Mouse (Mus musculus) liver, embryonic 11.5 days (tissue): ENCODE measurements around the gene Rexo2. TPM values are rescaled to one million over a fixed set of nuclear protein-coding genes. Genes with fewer than 3 reads are reported as not detected.
"Not testable (repeated sequence)": the region's sequence is repeated elsewhere in the genome, so short reads cannot be mapped to it uniquely, and the experiment has no call there.

Experiments
- ATAC-seq: fragments of 200-750 bp; cut with Nextera tagmentation; replicated peaks from 2 replicates; pipeline ENCODE4 v1.8.0; 2017; ENCODE audit warnings: moderate number of reproducible peaks, mild to moderate bottlenecking, moderate TSS enrichment, moderate library complexity; ENCODE audit not compliant: low FRiP score
- DNase-seq: peaks from one replicate; pipeline ENCODE4 v3.0.0-alpha.2; 2017; ENCODE audit warnings: low spot score
- H3K27ac ChIP-seq: fragments of 300-500 bp; sonication (generic); 2 replicates; pipeline ENCODE4 v1.5.1; 2014; ENCODE audit warnings: mild to moderate bottlenecking, low read depth, low read length, control low read depth
- H3K27me3 ChIP-seq: fragments of 300-500 bp; sonication (generic); replicated peaks from 2 replicates; pipeline ENCODE4 v1.6.1; 2014; ENCODE audit warnings: low read length, mixed read lengths; ENCODE audit not compliant: control insufficient read depth, insufficient read depth
- H3K36me3 ChIP-seq: fragments of 300-500 bp; sonication (generic); 2 replicates; pipeline ENCODE4 v1.6.1; 2014; ENCODE audit warnings: mild to moderate bottlenecking, low read length, moderate library complexity, mixed read lengths; ENCODE audit not compliant: control insufficient read depth, insufficient read depth
- H3K4me1 ChIP-seq: fragments of 300-500 bp; sonication (generic); replicated peaks from 2 replicates; pipeline ENCODE4 v1.6.1; 2014; ENCODE audit warnings: low read length, mixed read lengths; ENCODE audit not compliant: control insufficient read depth, insufficient read depth
- H3K4me2 ChIP-seq: fragments of 300-500 bp; sonication (generic); 2 replicates; pipeline ENCODE4 v1.6.1; 2014; ENCODE audit warnings: mild to moderate bottlenecking, control low read depth, moderate library complexity
- H3K4me3 ChIP-seq: fragments of 300-500 bp; sonication (generic); 2 replicates; pipeline ENCODE4 v1.5.1; 2014; ENCODE audit warnings: low read depth, low read length, control low read depth
- H3K9ac ChIP-seq: fragments of 300-500 bp; sonication (generic); 2 replicates; pipeline ENCODE4 v1.6.1; 2014; ENCODE audit warnings: low read depth, low read length, control low read depth
- H3K9me3 ChIP-seq: fragments of 300-500 bp; sonication (generic); 2 replicates; pipeline ENCODE4 v1.6.1; 2016; ENCODE audit warnings: low read length, inconsistent platforms, mixed read lengths; ENCODE audit not compliant: control insufficient read depth
- WGBS: fragments of 180-500 bp; shearing (Covaris S2); extraction: QIAGEN DNeasy Blood & Tissue Kit; methylation state at CpG from one replicate; pipeline ENCODE4 v1.1.7; 2014; 5-methylcytosine and 5-hydroxymethylcytosine counted together
- polyA plus RNA-seq: library from polyadenylated mRNA; unstranded; fragments of >200 nt; fragmentation: Nextera tagmentation; extraction: Ambion mirVana; gene quantifications from 2 replicates; pipeline ENCODE4 v1.2.1, GENCODE M21; 2014

The Rexo2 gene
- polyA plus RNA-seq, 1 experiment from 2014 or later = 173 TPM

DNA sequence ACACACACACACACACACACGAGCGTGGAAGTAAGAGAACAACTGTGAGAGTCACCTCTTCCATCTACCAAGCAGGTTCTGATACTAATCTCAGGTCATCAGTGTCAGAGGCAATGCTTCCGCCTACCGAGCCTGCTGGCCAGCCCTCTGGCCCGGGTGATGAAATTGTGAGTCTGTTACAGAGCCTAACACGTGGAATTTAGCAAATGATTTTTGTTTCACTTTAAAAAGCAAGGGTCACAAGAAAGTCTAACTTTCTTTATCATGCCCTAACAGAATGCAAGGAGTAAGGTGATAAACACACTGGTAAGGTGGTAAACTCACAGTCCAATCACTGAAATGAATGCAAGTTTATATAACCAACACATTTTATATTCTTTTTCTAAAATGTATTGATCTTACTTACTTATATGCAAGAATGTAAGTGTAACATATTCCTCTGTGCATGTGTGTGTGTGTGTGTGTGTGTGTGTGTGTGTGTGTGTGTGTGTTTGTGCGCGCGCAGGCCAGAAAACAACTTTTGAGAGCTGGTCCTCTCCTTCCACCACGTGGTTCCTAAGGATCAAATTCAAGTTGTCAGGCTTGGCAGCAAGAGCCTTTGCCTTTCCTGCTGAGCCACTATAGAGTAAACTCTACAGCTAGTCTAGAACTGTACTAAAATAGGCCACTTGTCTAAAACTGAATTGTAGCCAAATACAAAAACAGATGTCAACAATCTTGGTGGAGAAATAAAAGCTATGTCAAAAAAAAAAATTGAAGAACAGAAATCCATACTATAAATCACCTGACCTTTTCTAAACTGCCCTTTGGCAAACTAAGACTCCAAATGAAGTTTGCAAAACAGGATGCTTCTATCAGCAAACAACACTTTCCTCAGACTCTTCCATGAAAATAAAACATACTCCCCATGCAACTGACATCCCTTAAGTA lies 3.9 kb downstream of the Rexo2 start:
- 82% methylated on average over 10 of the region's 10 CpGs for WGBS
- H3K27me3 ChIP-seq = no peaks in the 10 kb centered on the region
- DNase-seq (no peak), ATAC-seq (no peak)
- no peak overlapping the region for H3K4me3 ChIP-seq
- peaks cover 6% of the 10 kb centered on the region; the same call in 1 of the 2 replicates for H3K36me3 ChIP-seq
- no peak overlapping the region for H3K27ac ChIP-seq
- peaks cover 2% of the 10 kb centered on the region; the same call in 1 of the 2 replicates for H3K4me1 ChIP-seq
- H3K9me3 ChIP-seq = no peaks in the 10 kb centered on the region
- H3K9ac ChIP-seq = no peak overlapping the region
- H3K4me2 ChIP-seq = no peak overlapping the region

GRCm38 (mm10) chr9:48474367-48474766 lies 6.1 kb downstream of the Rexo2 start:
- H3K4me1 ChIP-seq = no peaks in the 10 kb centered on the region
- H3K36me3 ChIP-seq = peaks cover 6% of the 10 kb centered on the region; the same call in 1 of the 2 replicates
- no peak overlapping the region for H3K27ac ChIP-seq
- DNase-seq = no peak
- H3K4me3 ChIP-seq = no peak overlapping the region
- H3K9me3 ChIP-seq = no peaks in the 10 kb centered on the region
- no peak overlapping the region for H3K4me2 ChIP-seq
- ATAC-seq = no peak
- 95% methylated on average over 9 of the region's 9 CpGs for WGBS
- H3K9ac ChIP-seq = no peak overlapping the region
- no peaks in the 10 kb centered on the region for H3K27me3 ChIP-seq

DNA sequence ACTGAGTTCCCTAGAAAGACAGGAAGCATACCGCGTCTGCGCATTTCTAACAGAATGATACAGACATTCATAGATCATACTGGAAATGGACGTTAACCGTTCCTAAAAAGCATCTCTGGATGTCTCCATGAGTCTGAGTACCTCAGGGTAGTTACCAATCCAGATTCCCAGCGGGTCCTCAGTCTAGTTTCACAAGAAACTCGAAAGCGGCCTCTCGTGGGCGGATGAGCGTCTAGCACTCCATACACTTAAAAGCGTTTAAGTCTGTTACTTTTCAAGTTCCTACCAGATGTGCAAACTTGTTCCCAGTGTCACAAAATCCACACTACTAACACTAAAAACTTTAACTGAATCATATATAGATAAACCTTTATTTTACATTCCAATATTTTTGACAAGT lies 7.3 kb downstream of the Rexo2 start:
- Histone ChIP-seq H3K4me2 (no peak overlapping the region), H3K27me3 (no peaks in the 10 kb centered on the region), H3K9me3 (no peaks in the 10 kb centered on the region), H3K4me1 (no peaks in the 10 kb centered on the region), H3K36me3 (peaks cover 6% of the 10 kb centered on the region; the same call in 1 of the 2 replicates), H3K9ac (no peak overlapping the region), H3K27ac (no peak overlapping the region), H3K4me3 (no peak overlapping the region)
- 92% methylated on average over 12 of the region's 12 CpGs for WGBS
- DNase-seq = no peak
- ATAC-seq = no peak

GRCm38 (mm10) chr9:48472441-48473025 lies 7.9 kb downstream of the Rexo2 start:
- Histone ChIP-seq H3K36me3 (peaks cover 11% of the 10 kb centered on the region; the same call in 1 of the 2 replicates), H3K4me1 (no peaks in the 10 kb centered on the region), H3K9me3 (no peaks in the 10 kb centered on the region), H3K27me3 (no peaks in the 10 kb centered on the region), H3K9ac (no peak overlapping the region), H3K4me3 (no peak overlapping the region), H3K4me2 (no peak overlapping the region), H3K27ac (no peak overlapping the region)
- WGBS = 91% methylated on average over 15 of the region's 15 CpGs
- no peak for DNase-seq
- no peak for ATAC-seq

DNA sequence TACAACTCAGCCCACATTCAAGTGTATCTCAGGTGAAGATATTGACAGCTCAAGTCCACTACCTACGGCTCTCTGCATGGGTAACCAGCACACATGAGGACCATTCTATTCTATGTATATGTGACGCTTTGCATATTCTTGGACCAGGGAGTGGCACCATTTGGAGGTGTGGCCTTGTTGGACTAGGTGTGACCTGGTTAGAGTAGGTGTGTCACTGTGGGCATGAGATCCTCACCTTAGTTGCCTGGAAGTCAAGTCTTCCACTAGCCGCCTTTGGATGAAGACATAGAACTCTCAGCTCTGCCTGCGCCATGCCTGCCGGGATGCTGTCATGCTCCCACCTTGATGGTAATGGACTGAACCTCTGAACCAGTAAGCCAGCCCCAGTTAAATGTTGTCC lies 13.0 kb downstream of the Rexo2 start:
- not testable (repeated sequence) for H3K27ac ChIP-seq, H3K4me3 ChIP-seq, H3K9ac ChIP-seq, H3K27me3 ChIP-seq, ATAC-seq, H3K9me3 ChIP-seq, H3K4me2 ChIP-seq, H3K4me1 ChIP-seq, DNase-seq
- H3K36me3 ChIP-seq = peaks cover 14% of the 10 kb centered on the region
- WGBS = 95% methylated on average over 5 of the region's 5 CpGs

- Histone ChIP-seq H3K27me3 (no peaks in the 10 kb centered on the region), H3K4me1 (no peaks in the 10 kb centered on the region), H3K4me3 (no peak overlapping the region), H3K27ac (no peak overlapping the region), H3K36me3 (peaks cover 14% of the 10 kb centered on the region), H3K9ac (no peak overlapping the region), H3K9me3 (peaks cover 4% of the 10 kb centered on the region; the same call in 1 of the 2 replicates), H3K4me2 (no peak overlapping the region)
- 48% methylated on average over 3 of the region's 3 CpGs for WGBS
- peak; percentile 51 for DNase-seq
- 0 out of 2 replicates have a peak, but pooled peaks have one; percentile 34 for ATAC-seq
These were observed 13.6 kb downstream of the Rexo2 start for GRCm38 (mm10) chr9:48466804-48467203.

DNA sequence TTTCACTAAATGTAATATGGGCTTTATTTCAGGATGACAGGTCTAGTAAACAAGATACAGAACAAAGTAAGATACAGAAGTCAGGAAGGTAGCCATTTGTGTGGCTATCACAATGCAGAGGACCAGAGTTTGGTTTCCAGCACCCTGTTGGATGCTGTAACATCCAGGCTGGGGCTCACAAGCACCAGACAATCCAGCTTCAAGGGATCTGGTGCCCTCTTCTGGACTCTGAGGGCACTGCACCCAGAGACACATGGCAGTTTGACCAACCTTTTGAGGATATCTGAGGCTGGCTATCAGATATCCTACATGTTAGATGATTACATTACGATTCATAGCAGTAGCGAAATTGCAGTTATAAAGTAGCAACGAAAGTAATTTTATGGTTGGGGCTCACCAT lies 14.8 kb downstream of the Rexo2 start:
- Histone ChIP-seq H3K9ac (no peak overlapping the region), H3K27ac (no peak overlapping the region), H3K27me3 (no peaks in the 10 kb centered on the region), H3K4me3 (no peak overlapping the region), H3K36me3 (peaks cover 14% of the 10 kb centered on the region), H3K9me3 (peaks cover 4% of the 10 kb centered on the region; the same call in 1 of the 2 replicates), H3K4me1 (no peaks in the 10 kb centered on the region), H3K4me2 (no peak overlapping the region)
- no peak for ATAC-seq
- WGBS = 91% methylated on average over 3 of the region's 3 CpGs
- no peak for DNase-seq

- no peak overlapping the region for H3K9ac ChIP-seq
- H3K4me3 ChIP-seq = no peak overlapping the region
- no peaks in the 10 kb centered on the region for H3K4me1 ChIP-seq
- whole genome bisulfite sequencing = 86% methylated on average over 3 of the region's 3 CpGs
- no peak for ATAC-seq
- peaks cover 4% of the 10 kb centered on the region; the same call in 1 of the 2 replicates for H3K9me3 ChIP-seq
- no peak for DNase-seq
- H3K4me2 ChIP-seq = no peak overlapping the region
- no peak overlapping the region for H3K27ac ChIP-seq
- no peaks in the 10 kb centered on the region for H3K27me3 ChIP-seq
- H3K36me3 ChIP-seq = peaks cover 3% of the 10 kb centered on the region; the same call in 1 of the 2 replicates
These were observed 18.9 kb downstream of the Rexo2 start for GRCm38 (mm10) chr9:48461545-48461944.
